Mouse (Mus musculus): ENCODE measurements at regions not wholly inside any gene's neighbourhood (a gene's known extent, or its start where the extent isn't known, plus 50 kb on each side); places are given as distances from the start of the nearest gene placed in this dataset.

- TF ChIP-seq CTCF (IDR thresholded peaks at IDR 0.05; ENCODE audit: borderline replicate concordance, extremely low read depth, insufficient read depth, insufficient read length), result no peak
- no peak for TF ChIP-seq POLR2A (IDR thresholded peaks at IDR 0.05; ENCODE audit: borderline replicate concordance, extremely low read depth, insufficient read depth, insufficient read length, poor library complexity, severe bottlenecking)
Measured at GRCm38 (mm10) chr4:40351090-40351489, 71.9 kb upstream of the Ndufb6 start.
